Mouse (Mus musculus): Measurements from ENCODE around the gene Slc25a40.

Slc25a40 gene

DNA sequence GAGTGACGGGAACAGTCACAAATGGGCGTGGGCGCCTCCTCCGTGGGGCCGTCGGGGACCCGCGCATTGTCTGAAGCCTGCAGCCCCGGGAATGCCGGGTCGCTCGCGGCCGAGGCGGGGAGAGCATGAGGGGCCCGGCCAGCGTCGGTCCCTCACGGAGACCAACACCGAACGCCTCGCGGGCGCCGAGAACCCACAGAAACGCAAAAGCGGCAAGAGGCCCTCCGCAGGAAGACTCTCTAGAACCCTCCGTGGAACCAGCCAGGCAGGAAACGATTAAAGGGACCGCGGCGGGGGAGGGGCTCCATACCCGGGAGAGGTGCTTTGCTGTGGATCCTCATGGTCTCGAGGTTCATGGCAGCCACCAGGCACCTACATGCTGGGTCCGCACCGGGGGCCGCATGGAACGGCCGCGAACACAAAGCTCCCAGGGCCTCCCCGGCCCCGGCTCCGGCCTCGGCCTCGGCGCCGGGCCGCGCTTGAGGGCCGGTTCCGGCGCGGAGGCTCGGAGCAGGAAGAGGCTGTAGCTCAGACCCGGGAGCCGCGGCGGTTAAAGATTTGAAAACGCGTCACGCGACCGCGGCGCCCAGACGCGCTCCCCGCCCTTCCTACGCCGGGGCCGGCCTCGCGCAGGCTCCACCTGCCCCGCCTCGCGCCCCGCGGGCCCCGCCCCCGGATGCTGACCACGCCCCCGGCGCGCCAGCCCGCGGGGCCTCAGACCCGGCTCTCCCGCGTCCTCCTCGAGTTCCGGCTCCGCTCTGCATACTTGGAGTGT lies at the start of gene Slc25a40, which contains the start of gene Dbf4:
Slc25a40 (plus strand) TSS at position 694 of the 775 bp plus-strand sequence.
Dbf4 (minus strand) TSS at position 560 of the 775 bp plus-strand sequence.
- DNase-seq (ENCODE audit: inconsistent ontology term), result peak; percentile 96

DNA sequence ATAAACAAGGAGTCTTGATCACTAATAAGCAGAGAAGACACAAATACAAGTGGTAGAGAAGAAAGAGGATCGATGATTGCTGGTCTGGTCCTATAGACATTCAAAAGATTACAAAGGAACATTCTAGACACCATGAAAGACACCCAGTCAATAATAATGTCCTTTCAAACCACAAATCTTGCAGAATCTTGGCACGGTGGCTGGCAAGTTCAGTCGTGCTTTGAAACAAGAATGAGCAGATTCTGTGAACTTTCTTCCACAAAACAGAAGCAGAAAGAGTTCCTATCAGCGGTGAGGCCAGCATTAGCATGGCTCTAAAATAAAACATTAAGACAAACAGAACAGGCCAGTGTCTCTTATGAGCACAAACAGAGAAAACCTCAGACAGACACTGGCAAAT lies 49.2 kb upstream of the Slc25a40 start:
- no peak for DNase-seq (ENCODE audit: inconsistent ontology term)

DNA sequence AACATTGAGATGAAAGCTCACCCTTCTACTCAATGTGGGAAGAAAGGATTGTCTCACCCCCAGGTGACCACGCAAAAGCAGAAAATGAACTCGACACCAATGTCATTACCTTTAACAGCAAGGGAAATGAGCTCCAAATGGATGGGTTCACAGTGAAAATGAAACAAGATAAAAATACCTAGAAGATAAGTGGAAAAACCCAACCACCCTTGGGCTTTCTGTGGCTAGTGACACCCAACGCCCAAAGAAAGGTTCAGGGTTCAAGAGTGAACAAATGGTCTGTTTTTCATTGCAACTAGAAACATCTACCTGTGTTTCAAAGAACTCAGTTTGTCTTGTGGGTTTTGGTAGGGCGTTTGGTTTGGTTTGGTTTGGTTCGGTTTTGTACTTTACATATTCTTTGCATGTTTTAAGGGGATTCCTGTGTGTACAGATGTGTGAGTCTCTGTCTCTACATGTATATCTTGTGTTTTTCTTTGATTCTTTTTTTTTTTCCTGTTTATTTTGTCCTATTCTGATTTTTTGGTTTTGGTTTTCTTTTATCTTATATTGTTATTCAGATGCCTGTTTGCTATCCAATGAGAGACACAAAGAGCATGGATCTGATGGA lies 48.2 kb upstream of the Slc25a40 start:
- no peak for DNase-seq (ENCODE audit: inconsistent ontology term)

DNA sequence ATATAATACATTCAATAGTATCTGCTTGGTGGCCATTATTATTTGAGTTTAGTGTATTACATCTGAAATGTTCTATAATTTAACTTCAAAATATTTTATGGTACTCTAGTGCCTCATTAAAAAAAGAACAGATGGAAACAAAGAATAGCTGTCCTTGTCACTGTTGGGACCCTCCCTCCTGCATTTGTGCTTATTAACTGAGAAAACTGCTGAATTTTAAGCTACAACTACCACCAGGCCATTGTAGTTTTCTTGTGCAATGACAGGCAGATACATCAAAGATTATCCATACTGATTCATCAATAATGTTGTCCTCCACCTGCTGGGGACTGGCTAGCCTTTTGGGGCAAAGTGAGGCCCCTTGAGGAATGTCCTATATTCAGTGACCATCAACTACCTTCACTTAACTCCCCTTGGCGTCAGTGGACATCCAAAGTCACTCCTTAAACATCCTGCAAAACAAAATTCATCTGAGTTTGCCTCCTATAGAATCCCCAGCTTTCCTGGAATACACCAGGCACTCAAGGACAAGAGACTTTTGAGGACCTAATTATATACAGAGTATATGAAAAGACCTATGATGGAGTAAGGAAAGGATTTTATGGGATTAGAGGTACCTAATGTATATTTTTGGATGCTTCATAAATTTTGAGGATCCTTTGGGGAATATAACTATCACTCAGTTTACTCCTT lies 28.6 kb upstream of the Slc25a40 start:
- DNase-seq (ENCODE audit: inconsistent ontology term), result no peak

DNA sequence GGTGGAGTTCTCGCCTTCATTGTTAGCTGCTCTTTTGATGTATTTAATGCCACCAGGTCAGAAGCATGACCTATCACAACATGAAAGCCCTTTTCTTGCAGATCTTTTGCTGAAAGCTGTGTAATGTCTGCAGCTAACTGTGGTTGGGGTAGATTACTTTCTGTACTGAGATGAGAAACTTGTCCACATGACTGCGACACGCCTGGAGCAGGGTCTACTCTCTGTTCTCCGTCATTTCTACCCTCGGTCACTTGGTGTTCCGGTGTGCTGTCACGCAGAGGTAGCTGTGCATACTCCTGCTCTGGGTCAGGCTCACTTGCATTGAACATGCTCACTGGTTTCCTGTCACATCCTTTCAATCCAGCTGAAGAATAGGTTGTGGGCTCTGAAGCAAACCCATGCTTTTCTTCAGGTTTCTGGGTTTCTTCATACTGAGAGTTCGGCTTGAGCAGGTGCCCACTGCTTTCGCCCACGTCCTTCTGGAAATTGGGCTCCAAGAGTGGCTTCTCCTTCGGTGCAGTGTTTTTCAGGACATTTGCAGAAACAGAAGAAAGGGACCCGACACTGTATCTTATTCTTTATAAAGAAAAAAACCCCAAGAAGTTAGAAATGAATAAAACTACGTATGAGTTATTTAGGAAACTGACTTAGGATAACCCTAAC lies 24.9 kb upstream of the Slc25a40 start:
- no peak for DNase-seq (ENCODE audit: inconsistent ontology term)

DNA sequence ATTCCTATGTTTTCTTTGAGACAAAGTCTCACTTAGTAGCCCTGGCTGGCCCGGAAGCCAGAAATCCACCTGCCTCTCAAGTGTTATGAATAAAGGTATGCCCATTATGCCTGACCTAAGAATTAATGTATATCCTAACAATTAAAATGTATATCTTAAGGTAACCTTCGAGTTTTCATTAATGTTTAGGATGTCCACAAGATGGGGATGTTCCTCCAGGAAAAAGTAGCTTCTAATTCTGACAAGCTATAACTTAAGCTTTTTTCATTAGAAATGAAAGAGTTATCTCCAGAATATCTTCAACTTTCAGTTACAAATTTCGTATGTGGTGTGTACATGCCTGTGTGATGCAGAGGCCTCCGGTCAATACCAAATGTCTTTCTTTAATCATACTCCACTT lies 13.9 kb upstream of the Slc25a40 start:
- no peak for DNase-seq (ENCODE audit: inconsistent ontology term)

DNA sequence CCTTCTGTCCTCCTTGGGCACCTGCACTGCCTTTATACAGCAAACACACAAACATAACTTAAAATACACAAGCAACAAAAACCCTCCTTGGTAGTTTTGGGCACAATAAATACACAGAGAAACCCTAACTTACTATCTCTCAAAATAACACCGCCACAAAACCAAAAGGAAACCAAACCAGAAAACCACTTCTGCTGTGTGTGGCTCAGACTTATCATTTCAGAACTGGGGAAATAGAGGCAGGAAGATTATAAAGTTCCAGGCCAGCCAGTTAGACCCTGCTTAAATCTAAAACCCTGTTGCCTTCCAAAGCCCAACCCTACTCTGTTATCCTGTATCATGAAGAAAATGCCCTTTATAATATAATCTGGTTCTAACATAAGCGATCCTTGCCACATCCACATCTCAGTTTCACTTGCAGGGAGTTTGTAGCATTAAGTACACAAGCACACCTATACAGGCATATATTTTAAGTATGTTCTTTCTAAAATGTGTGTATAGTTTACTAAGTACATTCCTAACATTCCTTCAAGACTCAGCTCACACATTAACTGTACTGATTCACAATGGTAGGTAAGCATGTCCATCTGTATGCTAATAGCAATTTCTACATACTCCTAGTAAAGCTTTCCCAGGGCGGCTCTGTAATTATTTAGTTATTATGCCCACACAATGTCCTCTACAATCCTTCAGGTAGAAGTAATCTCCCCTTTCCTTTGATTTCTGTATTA lies 5.8 kb upstream of the Slc25a40 start:
- DNase-seq (ENCODE audit: inconsistent ontology term), result peak; percentile 19

DNA sequence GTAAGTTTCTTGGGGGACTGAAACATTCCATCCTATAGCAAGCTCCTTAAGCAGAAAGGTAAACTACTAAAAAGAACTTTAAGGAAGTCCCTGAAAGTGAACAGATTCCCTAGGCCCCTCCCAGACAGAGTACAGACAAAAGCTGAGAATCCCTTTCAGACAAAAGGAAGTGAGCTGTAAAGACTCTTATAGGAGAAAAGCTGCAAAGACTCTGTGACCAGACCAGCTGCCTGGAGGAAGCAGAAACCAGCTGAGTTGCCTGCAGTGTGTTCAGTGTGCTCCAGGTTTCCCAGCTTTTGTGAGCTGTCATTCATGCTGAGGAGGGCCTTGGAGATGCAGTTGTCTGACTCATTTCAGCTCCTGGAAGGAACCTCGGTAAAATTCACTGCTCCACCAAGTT lies 5.2 kb upstream of the Slc25a40 start:
- DNase-seq (ENCODE audit: inconsistent ontology term), result peak; percentile 6

DNA sequence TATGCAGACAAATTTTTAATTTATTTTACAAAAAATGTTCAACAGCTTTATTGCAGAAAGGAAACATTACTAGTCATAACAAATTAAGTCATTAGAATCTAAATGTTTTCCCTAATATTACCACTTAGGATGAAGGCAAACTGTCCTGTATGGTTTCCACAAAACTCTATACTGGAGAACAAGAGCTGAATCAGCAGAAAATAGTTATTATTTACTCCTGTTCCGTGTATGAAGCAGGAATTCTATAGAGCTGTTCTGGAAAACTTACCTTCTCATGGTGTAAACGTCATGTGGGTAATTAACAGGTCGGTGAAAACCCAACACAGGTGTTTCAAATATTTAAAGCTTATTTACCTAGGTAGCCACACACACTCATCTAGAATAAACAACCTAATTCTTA lies 1.2 kb upstream of the Slc25a40 start:
- no peak for DNase-seq (ENCODE audit: inconsistent ontology term)

DNA sequence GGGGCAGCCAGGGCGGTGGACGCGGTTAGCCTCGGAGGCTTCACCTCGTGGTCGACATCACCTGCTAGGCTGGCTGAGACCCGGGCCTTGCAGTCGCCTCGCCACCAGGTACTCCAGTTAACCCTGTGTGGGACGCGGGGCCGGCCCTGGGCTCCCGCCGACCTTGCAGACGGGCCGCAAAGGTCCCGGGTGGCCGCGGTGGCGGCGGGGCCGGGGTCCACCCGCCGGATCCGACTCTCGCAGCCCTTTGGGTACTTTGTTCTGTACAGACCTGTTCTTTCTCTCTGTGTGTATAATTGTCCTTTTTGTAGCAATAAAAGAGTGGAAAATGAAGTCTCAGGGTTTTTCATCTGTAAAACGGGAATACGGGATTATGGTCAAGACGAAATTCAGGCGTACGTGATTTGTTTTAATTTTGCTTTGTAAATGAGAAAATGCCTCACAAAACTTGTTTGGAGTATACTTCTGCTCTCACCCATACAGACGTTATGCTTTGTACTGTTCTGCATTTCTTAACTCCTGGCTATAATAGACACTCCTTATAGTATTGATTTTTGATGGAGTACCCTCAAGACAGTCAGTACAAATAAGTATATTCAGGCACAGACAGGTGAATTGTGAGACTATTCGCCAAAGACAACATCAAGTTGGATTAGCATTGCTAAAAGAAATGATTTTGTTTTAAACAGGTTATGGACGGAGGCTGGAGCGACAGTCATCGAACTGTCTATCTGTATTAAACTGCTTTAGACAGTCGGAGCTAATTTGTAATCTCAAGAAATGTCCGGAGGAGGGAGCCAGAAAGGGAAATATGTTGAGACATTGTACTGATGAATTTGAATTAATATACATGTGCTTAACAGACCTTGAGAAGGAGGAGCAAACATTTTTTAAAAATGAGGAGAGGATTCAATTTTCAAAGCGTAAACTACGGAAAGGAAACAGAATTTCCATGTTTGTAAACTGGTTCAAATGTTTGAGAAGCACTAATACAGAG lies 580 bp downstream of the Slc25a40 start:
- peak; percentile 58 for DNase-seq (ENCODE audit: inconsistent ontology term)

DNA sequence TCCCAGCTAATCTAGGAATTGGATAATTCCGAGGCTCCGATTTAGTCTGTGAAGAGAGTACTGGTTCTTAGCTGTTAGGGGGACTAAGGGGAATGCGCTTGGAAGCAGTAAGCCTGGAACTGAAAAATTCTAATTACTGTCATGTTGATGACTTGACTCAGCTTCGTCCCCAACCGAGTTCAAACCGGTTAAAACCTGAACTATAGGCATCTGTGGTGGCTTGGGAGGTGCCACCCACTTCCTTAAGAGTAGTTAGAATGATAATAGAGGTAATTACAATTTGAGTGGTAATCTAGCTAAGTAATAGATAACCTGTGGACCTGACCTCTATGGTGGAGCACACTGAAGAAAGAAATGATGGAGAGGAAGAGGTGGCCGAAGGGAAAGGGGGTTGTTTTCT lies 1.5 kb downstream of the Slc25a40 start:
- peak; percentile 12 for DNase-seq (ENCODE audit: inconsistent ontology term)

DNA sequence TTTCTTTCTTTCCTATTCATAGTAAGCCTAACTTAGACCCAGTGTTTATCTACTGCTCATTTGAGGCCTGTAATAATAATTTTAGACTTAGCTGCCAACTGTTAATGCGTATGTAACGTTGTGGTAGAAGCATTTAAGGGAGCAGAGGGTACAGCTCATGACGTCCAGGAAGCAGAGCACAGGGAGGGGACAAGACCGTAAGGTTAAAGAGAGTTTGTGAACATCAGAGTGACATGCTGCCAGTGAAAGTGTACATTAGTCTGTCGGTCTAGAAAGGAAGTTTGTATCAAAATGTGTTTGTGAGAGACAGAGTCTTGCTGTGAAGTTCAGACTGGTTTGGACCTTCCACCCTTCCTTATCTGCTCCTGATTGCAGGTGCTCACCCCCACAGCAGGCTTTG lies 3.2 kb downstream of the Slc25a40 start:
- DNase-seq (ENCODE audit: inconsistent ontology term), result no peak

DNA sequence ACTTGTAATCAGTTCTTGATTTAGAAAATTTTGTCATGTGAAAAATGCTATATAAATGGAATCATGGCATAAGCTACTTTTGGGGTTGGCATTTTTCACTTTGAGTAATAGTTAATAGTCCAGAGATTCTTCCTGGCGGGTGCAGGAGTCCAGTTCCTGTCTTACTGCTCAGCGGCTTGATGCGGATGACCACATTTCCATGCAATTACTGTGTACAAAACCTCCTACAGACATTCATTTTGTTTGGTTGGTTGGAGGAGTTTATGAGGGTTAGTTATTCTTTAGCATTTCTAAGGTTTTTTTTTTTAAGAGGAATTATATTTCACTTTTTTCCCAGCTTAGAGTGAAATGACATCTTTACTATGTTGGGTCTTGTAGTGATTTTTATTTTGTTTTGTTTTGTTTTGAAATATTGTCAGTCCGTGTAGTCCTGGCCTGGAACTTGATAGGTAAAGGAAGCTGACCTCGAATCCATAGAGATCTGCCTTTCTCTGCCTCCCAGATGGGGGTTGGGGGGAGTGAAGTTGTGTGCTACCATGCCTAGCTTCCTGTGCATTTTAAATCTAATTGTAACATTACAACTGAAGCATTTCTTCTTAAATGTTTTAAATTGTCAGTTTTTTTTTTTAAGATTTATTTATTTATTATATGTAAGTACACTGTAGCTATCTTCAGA lies 15.0 kb downstream of the Slc25a40 start:
- DNase-seq (ENCODE audit: inconsistent ontology term), result no peak

DNA sequence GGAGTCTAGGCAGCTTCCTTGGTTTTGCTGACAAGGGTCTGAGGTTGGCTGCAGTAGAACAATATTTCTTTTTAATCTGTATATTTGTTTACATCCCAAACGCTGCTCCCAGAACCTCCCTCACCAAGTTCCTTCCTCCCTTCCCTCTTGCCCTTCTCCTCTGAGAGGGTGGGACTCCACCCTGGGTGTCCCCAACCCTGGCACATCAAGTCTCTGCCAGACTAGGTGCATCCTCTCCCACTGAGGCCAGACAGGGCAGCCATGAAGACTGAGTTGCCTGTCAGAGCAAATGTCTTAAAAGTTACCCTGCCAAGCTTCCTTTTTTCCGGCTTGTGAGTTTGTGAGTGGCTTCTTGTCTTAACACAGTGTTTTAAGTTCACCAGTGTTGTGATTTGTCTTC lies 16.4 kb downstream of the Slc25a40 start:
- DNase-seq (ENCODE audit: inconsistent ontology term), result no peak

DNA sequence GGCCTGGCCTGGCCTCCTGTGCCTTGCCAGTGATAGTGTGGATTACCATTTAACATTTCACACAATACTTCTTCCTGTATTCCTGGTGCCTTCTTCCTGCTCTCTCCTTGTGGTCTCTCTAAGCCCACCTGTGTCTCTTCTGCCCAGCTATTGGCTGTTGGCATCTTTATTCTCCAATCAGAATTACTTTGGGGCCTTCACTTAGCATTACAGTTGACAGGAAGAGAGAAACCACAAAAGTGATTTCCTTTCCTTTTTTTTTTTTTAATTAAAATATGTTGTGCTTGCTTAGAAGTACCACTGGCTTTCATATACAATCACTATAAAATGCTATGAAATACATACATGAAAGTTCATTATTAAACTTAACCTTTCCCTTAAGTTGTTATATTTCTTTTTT lies 32.9 kb downstream of the Slc25a40 start:
- no peak for DNase-seq (ENCODE audit: inconsistent ontology term)

DNA sequence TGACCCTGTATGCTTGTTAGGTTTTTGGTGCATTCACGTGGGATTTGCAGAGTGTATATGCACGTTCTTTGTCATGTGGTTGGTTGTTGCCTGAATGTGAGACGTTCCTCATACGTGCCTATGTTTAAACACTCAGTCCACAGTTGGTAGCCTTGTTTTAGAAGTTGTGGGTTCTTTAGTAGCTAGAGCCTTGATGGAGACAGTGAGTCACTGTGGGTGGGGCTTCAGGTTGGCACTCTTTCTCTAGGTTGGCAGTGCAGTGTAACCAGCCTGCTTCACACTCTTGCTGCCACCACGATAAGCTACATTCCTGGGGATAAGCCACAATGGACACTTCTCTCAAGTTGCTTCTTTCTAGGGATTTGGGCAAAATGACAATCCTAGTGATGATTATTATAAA lies 33.9 kb downstream of the Slc25a40 start:
- DNase-seq (ENCODE audit: inconsistent ontology term), result peak; percentile 41

DNA sequence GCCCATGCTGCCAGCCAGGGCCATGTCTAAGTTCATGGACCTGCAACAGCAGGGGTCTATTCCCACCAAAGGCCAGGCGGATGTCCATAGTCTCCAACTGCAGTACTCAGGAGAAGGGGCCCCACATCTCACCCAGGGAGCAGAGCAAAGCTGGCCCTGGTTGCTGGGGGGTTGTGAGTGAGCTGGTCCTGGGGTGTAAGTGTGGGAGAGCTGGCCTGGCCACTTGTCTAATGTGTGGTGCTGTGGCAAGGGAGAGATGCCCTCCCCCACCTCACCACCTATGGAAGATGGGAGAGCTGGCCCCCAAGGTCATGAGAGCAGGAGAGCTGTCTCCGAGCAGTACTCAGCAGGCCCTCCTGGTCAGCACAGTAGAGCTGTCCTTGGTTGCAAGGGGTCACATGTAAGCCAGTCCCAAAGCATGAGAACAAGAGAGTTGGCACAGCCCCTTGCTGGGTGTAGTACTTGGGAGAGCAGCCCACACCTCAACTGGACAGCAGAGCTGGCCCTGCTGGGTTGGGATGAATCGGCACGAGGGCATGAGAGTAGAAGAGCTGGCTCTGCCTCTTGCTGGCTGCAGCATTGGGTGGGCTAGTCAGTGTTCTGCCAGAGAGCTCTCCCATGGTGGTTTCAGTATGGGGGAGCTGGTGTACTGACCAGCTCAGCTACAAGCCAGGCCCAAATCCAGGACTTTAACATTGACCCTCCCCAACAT lies 65.5 kb downstream of the Slc25a40 start:
- no peak for DNase-seq (ENCODE audit: inconsistent ontology term)

DNA sequence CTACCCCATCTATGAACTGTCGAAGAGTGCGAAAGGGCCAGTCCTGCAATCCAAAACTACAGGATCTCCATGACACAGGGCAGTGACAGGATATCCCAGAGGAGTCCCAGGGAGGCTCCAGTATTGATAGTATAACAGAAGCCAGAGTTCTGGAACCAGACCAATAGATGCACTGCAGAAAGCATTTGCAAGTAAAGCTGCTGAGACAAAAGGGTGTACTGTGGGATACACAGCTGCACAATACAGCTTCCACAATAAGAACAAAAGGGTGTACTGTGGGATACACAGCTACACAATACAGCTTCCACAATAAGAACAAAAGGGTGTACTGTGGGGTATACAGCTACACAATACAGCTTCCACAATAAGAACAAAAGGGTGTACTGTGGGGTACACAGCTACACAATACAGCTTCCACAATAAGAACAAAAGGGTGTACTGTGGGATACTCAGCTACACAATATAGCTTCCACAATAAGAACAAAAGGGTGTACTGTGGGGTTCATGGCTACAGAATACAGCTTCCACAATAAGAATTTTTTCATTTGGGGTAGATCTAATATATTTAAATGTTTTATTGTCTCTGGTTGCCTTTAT lies 66.1 kb downstream of the Slc25a40 start:
- no peak for DNase-seq (ENCODE audit: inconsistent ontology term)
